Mouse (Mus musculus) testis, adult 2 months (tissue): ENCODE data around the gene Tbrg4. TPM values are rescaled to one million over a fixed set of nuclear protein-coding genes. Genes with fewer than 3 reads are reported as not detected.

Experiments used
- H3K27ac ChIP-seq: fragments of 200-500 bp; 2 replicates; pipeline ENCODE4 v1.5.1; 2012; ENCODE audit warnings: low read depth, low read length; ENCODE audit not compliant: control insufficient read depth, insufficient read depth
- H3K27me3 ChIP-seq: fragments of 200-500 bp; 2 replicates; pipeline ENCODE4 v1.6.1; 2012; ENCODE audit warnings: mild to moderate bottlenecking, low read length, moderate library complexity; ENCODE audit not compliant: control insufficient read depth, insufficient read depth
- H3K36me3 ChIP-seq: fragments of 200-500 bp; 2 replicates; pipeline ENCODE4 v1.6.1; 2012; ENCODE audit warnings: mild to moderate bottlenecking, low read length; ENCODE audit not compliant: control insufficient read depth, insufficient read depth
- H3K4me1 ChIP-seq: fragments of 200-500 bp; 2 replicates; pipeline ENCODE4 v1.6.1; 2012; ENCODE audit warnings: low read length; ENCODE audit not compliant: control insufficient read depth, insufficient read depth
- H3K4me3 ChIP-seq: fragments of 200-500 bp; 2 replicates; pipeline ENCODE4 v1.5.1; 2012; ENCODE audit warnings: low read depth, mild to moderate bottlenecking, low read length, moderate library complexity, mixed read lengths; ENCODE audit not compliant: control insufficient read depth
- CTCF ChIP-seq: fragments of 200-500 bp; IDR thresholded peaks from 2 replicates; pipeline ENCODE4 v1.5.1; 2012; ENCODE audit warnings: low read depth, mild to moderate bottlenecking, inconsistent platforms, low read length, moderate library complexity; ENCODE audit not compliant: control insufficient read depth, insufficient read depth, insufficient replicate concordance
- POLR2A ChIP-seq: fragments of 200-500 bp; IDR thresholded peaks from 2 replicates; pipeline ENCODE4 v1.6.1; 2012; ENCODE audit warnings: low read depth, mild to moderate bottlenecking, inconsistent platforms, low read length, moderate library complexity; ENCODE audit not compliant: control insufficient read depth
- polyA plus RNA-seq: library from polyadenylated mRNA; depleted of rRNA; stranded (reverse); fragments of >200 nt; gene quantifications from 2 replicates; pipeline ENCODE4 v1.2.3, GENCODE M21; 2012

The Tbrg4 gene
- polyA plus RNA-seq, 1 experiment, result 57.1 TPM

- H3K27me3 ChIP-seq, result no peaks in the 10 kb centered on the region
- peaks cover 4% of the 10 kb centered on the region for H3K36me3 ChIP-seq
- H3K27ac ChIP-seq, result no peak overlapping the region
- H3K4me3 ChIP-seq, result no peak overlapping the region
- no peaks in the 10 kb centered on the region for H3K4me1 ChIP-seq
- TF ChIP-seq CTCF, result no peak
- TF ChIP-seq POLR2A, result no peak
Observed at GRCm38 (mm10) chr11:6615250-6616205, 10.3 kb downstream of the Tbrg4 start.

- H3K36me3 ChIP-seq, result no peaks in the 10 kb centered on the region
- no peaks in the 10 kb centered on the region for H3K27me3 ChIP-seq
- no peak for TF ChIP-seq POLR2A
- no peak for TF ChIP-seq CTCF
- no peak within 1 kb of the TSS for H3K27ac ChIP-seq
- H3K4me1 ChIP-seq, result peaks cover 13% of the 10 kb centered on the region
- peak within 1 kb of the TSS; percentile 61 for H3K4me3 ChIP-seq
Observed at GRCm38 (mm10) chr11:6605491-6606399, 20.1 kb downstream of the Tbrg4 start, which contains the start of gene Nacad. Gene Nacad, minus strand, starts transcription at chr11:6606053.

- peaks cover 13% of the 10 kb centered on the region for H3K4me1 ChIP-seq
- no peaks in the 10 kb centered on the region for H3K36me3 ChIP-seq
- H3K27ac ChIP-seq, result no peak overlapping the region
- no peaks in the 10 kb centered on the region for H3K27me3 ChIP-seq
- no peak for TF ChIP-seq CTCF
- TF ChIP-seq POLR2A, result no peak
- H3K4me3 ChIP-seq, result peak overlapping the region; percentile 61
Observed at GRCm38 (mm10) chr11:6605021-6605481, 20.8 kb downstream of the Tbrg4 start.

GRCm38 (mm10) chr11:6604604-6604936 is 21.3 kb downstream of the Tbrg4 start:
- Histone ChIP-seq H3K36me3 (no peaks in the 10 kb centered on the region), H3K4me3 (no peak overlapping the region), H3K27ac (no peak overlapping the region), H3K4me1 (peaks cover 18% of the 10 kb centered on the region), H3K27me3 (no peaks in the 10 kb centered on the region)
- TF ChIP-seq CTCF, result no peak
- TF ChIP-seq POLR2A, result no peak

DNA sequence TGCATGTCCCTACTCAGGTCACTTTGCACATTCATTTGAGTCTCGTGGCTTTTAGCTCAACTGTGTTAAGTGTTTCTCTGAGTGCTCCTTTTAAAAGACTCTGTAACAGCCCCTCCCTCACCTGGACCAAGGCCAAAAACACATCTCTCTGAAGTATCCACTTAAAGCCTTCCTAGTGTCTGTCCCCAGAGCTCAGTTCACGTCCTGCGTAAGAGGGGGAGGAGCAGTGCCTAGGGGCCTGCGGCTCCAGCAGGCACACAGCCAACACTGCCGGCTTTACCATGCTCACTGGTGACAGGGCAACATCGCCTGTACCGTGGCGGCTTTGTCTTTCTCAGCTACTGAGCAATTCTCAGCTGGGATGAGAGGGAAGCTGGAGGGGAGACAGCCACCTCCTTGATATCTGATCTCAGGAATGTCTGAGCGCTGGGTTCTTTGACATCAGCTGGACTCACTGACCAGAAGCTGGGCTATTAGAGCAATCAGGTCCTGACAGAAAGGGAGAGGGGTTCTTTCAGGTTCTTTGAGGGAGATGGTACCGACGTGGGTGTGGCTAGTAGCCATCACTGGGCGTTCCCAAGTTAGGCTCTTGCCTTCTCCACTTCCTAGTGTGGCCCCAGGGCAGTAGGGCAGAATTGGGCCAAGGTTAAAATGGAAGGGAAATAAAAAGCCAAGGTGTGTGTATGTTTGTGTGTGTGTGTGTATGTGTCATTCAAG is 21.8 kb downstream of the Tbrg4 start:
- Histone ChIP-seq H3K27me3 (no peaks in the 10 kb centered on the region), H3K4me1 (peaks cover 23% of the 10 kb centered on the region), H3K4me3 (no peak overlapping the region), H3K27ac (no peak overlapping the region), H3K36me3 (no peaks in the 10 kb centered on the region)
- TF ChIP-seq POLR2A (no peak), CTCF (no peak)

- Histone ChIP-seq H3K4me1 (peaks cover 28% of the 10 kb centered on the region), H3K27me3 (no peaks in the 10 kb centered on the region), H3K27ac (no peak overlapping the region), H3K4me3 (no peak overlapping the region), H3K36me3 (no peaks in the 10 kb centered on the region)
- TF ChIP-seq POLR2A (no peak), CTCF (no peak)
Observed at GRCm38 (mm10) chr11:6603224-6603623, 22.6 kb downstream of the Tbrg4 start.

DNA sequence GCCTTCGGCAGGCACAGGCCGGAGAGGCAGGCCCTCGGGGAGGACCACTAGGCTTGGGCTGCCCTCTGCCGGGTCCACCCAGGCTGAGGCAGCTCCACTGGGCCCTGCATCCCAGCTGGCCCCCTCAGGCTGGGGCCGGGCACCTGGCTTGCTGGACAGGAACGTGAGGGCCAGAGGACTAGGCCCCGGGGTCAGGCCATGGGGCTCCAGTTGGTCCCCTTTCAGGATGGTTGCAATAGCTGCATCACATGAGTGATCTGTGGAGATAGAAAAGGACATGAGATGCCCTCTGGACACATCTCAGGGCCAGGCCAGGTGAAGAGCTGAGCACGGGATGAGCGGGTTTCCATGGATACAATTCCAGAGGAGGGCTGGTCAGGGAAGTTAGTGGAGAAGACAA is 23.2 kb downstream of the Tbrg4 start:
- peaks cover 32% of the 10 kb centered on the region for H3K4me1 ChIP-seq
- no peak overlapping the region for H3K27ac ChIP-seq
- H3K27me3 ChIP-seq, result no peaks in the 10 kb centered on the region
- TF ChIP-seq CTCF (no peak), POLR2A (no peak)
- no peak overlapping the region for H3K4me3 ChIP-seq
- no peaks in the 10 kb centered on the region for H3K36me3 ChIP-seq
